ENCODE assay signal across 25 mouse cellular contexts in genomic region chr8:95542191-95542590, GRCm38 (mm10). TPM values are rescaled to one million over a fixed set of nuclear protein-coding genes. Genes with fewer than 3 reads are reported as not detected.
DNase-seq lines count a peak whose midpoint lies in the region; ATAC-seq and TF ChIP-seq lines count a peak whose summit lies in the region.
"Had no signal": no experiment of that assay in that cellular context is flagged by ENCODE, and none has a peak within 500 bp of the region (broad histone marks: within the 10 kb centered on the region; RNA-seq: fewer than 3 reads in every experiment).

No protein-coding gene starts in this region.

- no peak for TF ChIP-seq CTCF in lung, adult 2 months (IDR thresholded peaks at IDR 0.05; ENCODE audit: insufficient read depth, low read length)

- no peak overlapping the region for H3K27ac ChIP-seq in forebrain, embryonic 12.5 days
- H3K27ac ChIP-seq: embryonic facial prominence, embryonic 13.5 days; embryonic facial prominence, embryonic 15.5 days; forebrain, embryonic 10.5 days; forebrain, embryonic 13.5 days; forebrain, embryonic 15.5 days had no signal

- no peaks in the 10 kb centered on the region for H3K4me1 ChIP-seq in lung, adult 2 months (ENCODE audit: control insufficient read depth, insufficient read depth, low read length)
- no peaks in the 10 kb centered on the region for H3K4me1 ChIP-seq in forebrain, embryonic 12.5 days
- H3K4me1 ChIP-seq: embryonic facial prominence, embryonic 13.5 days; embryonic facial prominence, embryonic 15.5 days; forebrain, embryonic 10.5 days; forebrain, embryonic 13.5 days; forebrain, embryonic 15.5 days had no signal

- no peak overlapping the region for H3K4me3 ChIP-seq in lung, adult 2 months (replicated peaks; ENCODE audit: extremely low read depth, low read depth, low read length)
- no peak overlapping the region for H3K4me3 ChIP-seq in forebrain, embryonic 12.5 days (replicated peaks)
- H3K4me3 ChIP-seq: embryonic facial prominence, embryonic 13.5 days; embryonic facial prominence, embryonic 15.5 days; erythroblast, embryonic 14.5 days; forebrain, embryonic 10.5 days; forebrain, embryonic 13.5 days; forebrain, embryonic 15.5 days had no signal

- H3K9me3 ChIP-seq in forebrain, embryonic 12.5 days: no peaks in the 10 kb centered on the region
- H3K9me3 ChIP-seq: embryonic facial prominence, embryonic 13.5 days; embryonic facial prominence, embryonic 15.5 days; forebrain, embryonic 10.5 days; forebrain, embryonic 13.5 days; forebrain, embryonic 15.5 days had no signal

- 54% methylated on average over 6 of the region's 6 CpGs for WGBS in lung, adult 2 months
- WGBS in forebrain, embryonic 12.5 days: 89% methylated on average over 6 of the region's 6 CpGs

- peak; percentile 15 for DNase-seq in lung, postnatal 10 days
- DNase-seq in lung, adult 2 months: no peak
- DNase-seq in lung, postnatal 36 days: peak; percentile 16
- DNase-seq in lung, postnatal 4 days: no peak
- DNase-seq in MEL-GATA-1-ER (ENCODE audit: extremely low read depth, low read depth): peak; percentile 53
- no peak for DNase-seq in natural killer cell, adult 2 months (ENCODE audit: low spot score in 2 of 2)
- DNase-seq: adrenal gland, adult 2 months; adrenal gland, postnatal 10 days; adrenal gland, postnatal 25 days; cerebellum, adult 11 months; cerebellum, adult 18-20 months; cerebellum, adult 8-10 months; cerebellum, postnatal 36 days; embryo, embryonic 11 days; forebrain, postnatal 0 days had no signal

- TF ChIP-seq POLR2A in lung, adult 2 months (IDR thresholded peaks at IDR 0.05; ENCODE audit: borderline replicate concordance, extremely low read depth, low read depth, low read length): no peak

- H3K36me3 ChIP-seq in forebrain, embryonic 12.5 days (replicated peaks): no peaks in the 10 kb centered on the region
- H3K36me3 ChIP-seq: embryonic facial prominence, embryonic 13.5 days; embryonic facial prominence, embryonic 15.5 days; forebrain, embryonic 10.5 days; forebrain, embryonic 15.5 days had no signal

- H3K27me3 ChIP-seq in forebrain, embryonic 12.5 days: no peaks in the 10 kb centered on the region
- H3K27me3 ChIP-seq: embryonic facial prominence, embryonic 13.5 days; embryonic facial prominence, embryonic 15.5 days; forebrain, embryonic 13.5 days; forebrain, embryonic 15.5 days had no signal

- ATAC-seq in forebrain, embryonic 12.5 days (ENCODE audit: low FRiP score): no peak
- ATAC-seq: forebrain, embryonic 13.5 days; forebrain, embryonic 15.5 days; forebrain, postnatal 0 days had no signal

- no peak overlapping the region for H3K4me2 ChIP-seq in forebrain, embryonic 12.5 days
- H3K4me2 ChIP-seq: embryonic facial prominence, embryonic 13.5 days; embryonic facial prominence, embryonic 15.5 days; forebrain, embryonic 13.5 days; forebrain, embryonic 15.5 days had no signal

- H3K9ac ChIP-seq in forebrain, embryonic 12.5 days: no peak overlapping the region
- H3K9ac ChIP-seq: embryonic facial prominence, embryonic 13.5 days; embryonic facial prominence, embryonic 15.5 days; forebrain, embryonic 13.5 days; forebrain, embryonic 15.5 days; forebrain, postnatal 0 days had no signal

RNA-seq across cellular contexts. Expression of gene Ccdc113, which starts 8.3 kb away (rescaled TPM):
- 2.6 and 4.7 TPM in 2 replicates for polyA plus RNA-seq in lung, adult 2 months (2012; rRNA removed)
- 0.83 and 1.0 TPM in 2 replicates for polyA plus RNA-seq in forebrain, embryonic 12.5 days (2016; fragmentation: Nextera tagmentation; extraction: Ambion mirVana)
- polyA plus RNA-seq: adrenal gland, adult 2 months; C2C12; embryonic facial prominence, embryonic 11.5 days; erythroblast, embryonic 14.5 days had no signal

RNA-seq across cellular contexts. Expression of gene Prss54, which starts 33.9 kb away (rescaled TPM):
- 0.10 TPM in 1 of 2 replicates, not detected in the other for polyA plus RNA-seq in lung, adult 2 months (2012; rRNA removed)
- not detected in 2 replicates for polyA plus RNA-seq in forebrain, embryonic 12.5 days (2016; fragmentation: Nextera tagmentation; extraction: Ambion mirVana)
- polyA plus RNA-seq: adrenal gland, adult 2 months; brain, embryonic 14.5 days; C2C12; embryonic facial prominence, embryonic 11.5 days; embryonic facial prominence, embryonic 13.5 days; embryonic facial prominence, embryonic 15.5 days; erythroblast, embryonic 14.5 days; forebrain, embryonic 10.5 days; forebrain, embryonic 13.5 days; forebrain, embryonic 15.5 days; forebrain, postnatal 0 days had no signal

RNA-seq across cellular contexts. Expression of gene Csnk2a2, which starts 52.4 kb away (rescaled TPM):
- polyA plus RNA-seq in lung, adult 2 months (2012; rRNA removed): 13.2 and 21.7 TPM in 2 replicates
- polyA plus RNA-seq in forebrain, embryonic 12.5 days (2016; fragmentation: Nextera tagmentation; extraction: Ambion mirVana): 13.6 and 13.7 TPM in 2 replicates

Comparison
In these comparisons a context has a peak if more than half of its experiments do, and no peak if none do; other contexts are left out.
1. DNase-seq: peak in lung, postnatal 10 days (single experiment), lung, postnatal 36 days (single experiment) and MEL-GATA-1-ER (single experiment); none in lung, adult 2 months (single experiment), lung, postnatal 4 days (0 of 2) and natural killer cell, adult 2 months (0 of 2).